Mouse (Mus musculus) spleen, adult 2 months (tissue): ENCODE results near the gene Myl12a.

Experiments used
- CTCF ChIP-seq: fragments of 200-500 bp; IDR thresholded peaks from 2 replicates; pipeline ENCODE4 v1.5.1; 2011; ENCODE audit warnings: mild to moderate bottlenecking, inconsistent platforms; ENCODE audit not compliant: insufficient read depth, insufficient read length, insufficient replicate concordance; ENCODE audit errors: extremely low read depth
- POLR2A ChIP-seq: fragments of 200-500 bp; IDR thresholded peaks from 2 replicates; pipeline ENCODE4 v1.6.1; 2011; ENCODE audit warnings: low read depth, low read length, inconsistent platforms

- TF ChIP-seq CTCF (no peak), POLR2A (no peak)
These were observed 9.3 kb downstream of the Myl12a start for GRCm38 (mm10) chr17:70993385-70993807.
